1 mouse cellular context compared by ENCODE assay signal in genomic region chr19:10203848-10204615, GRCm38 (mm10).
TF ChIP-seq lines count a peak whose summit lies in the region.

TSS of gene Tmem258 (plus strand) at chr19:10204014.
TSS of gene Fen1 (minus strand) at chr19:10204169.

TF ChIP-seq in CH12.LX, 34 proteins besides CTCF, POLR2A, EP300 and RAD21 (continued from another document):
- no peak for TF ChIP-seq ZKSCAN1 (IDR thresholded peaks at IDR 0.05; ENCODE audit: borderline replicate concordance, low read depth, low read length)
- 0 out of 2 replicates have a peak, but pooled peaks have one; percentile 69 for TF ChIP-seq ZMIZ1 (IDR thresholded peaks at IDR 0.05; ENCODE audit: low read depth, low read length)
- TF ChIP-seq MXI1 (IDR thresholded peaks at IDR 0.05; ENCODE audit: low read depth, low read length) = no peak
- TF ChIP-seq HCFC1 (IDR thresholded peaks at IDR 0.05; ENCODE audit: low read depth, low read length) = peak; percentile 96
- TF ChIP-seq CHD1 (IDR thresholded peaks at IDR 0.05; ENCODE audit: low read depth, low read length) = peak; percentile 89; the same call in 1 of the 2 replicates
